Mouse (Mus musculus) forebrain, embryonic 15.5 days (tissue): ENCODE results near the gene Itpripl2. TPM values are rescaled to one million over a fixed set of nuclear protein-coding genes. Genes with fewer than 3 reads are reported as not detected.

ENCODE experiments used
- ATAC-seq: fragments of 200-750 bp; cut with Nextera tagmentation; replicated peaks from 2 replicates; pipeline ENCODE4 v1.8.0; 2017; ENCODE audit warnings: mild to moderate bottlenecking, moderate TSS enrichment, moderate library complexity
- H3K27ac ChIP-seq: fragments of 300-500 bp; sonication (generic); replicated peaks from 2 replicates; pipeline ENCODE4 v1.5.1; 2015; ENCODE audit warnings: mild to moderate bottlenecking, inconsistent platforms
- H3K27me3 ChIP-seq: fragments of 300-500 bp; sonication (generic); 2 replicates; pipeline ENCODE4 v1.6.1; 2015; ENCODE audit warnings: inconsistent platforms
- H3K36me3 ChIP-seq: fragments of 300-500 bp; sonication (generic); 2 replicates; pipeline ENCODE4 v1.6.1; 2015; ENCODE audit warnings: mild to moderate bottlenecking, inconsistent platforms
- H3K4me1 ChIP-seq: fragments of 300-500 bp; sonication (generic); 2 replicates; pipeline ENCODE4 v1.6.1; 2015; ENCODE audit warnings: inconsistent platforms
- H3K4me2 ChIP-seq: fragments of 300-500 bp; sonication (generic); replicated peaks from 2 replicates; pipeline ENCODE4 v1.6.1; 2015; ENCODE audit warnings: mild to moderate bottlenecking, inconsistent platforms
- H3K4me3 ChIP-seq: fragments of 300-500 bp; sonication (generic); 2 replicates; pipeline ENCODE4 v1.5.1; 2015; ENCODE audit warnings: mild to moderate bottlenecking, inconsistent platforms
- H3K9ac ChIP-seq: fragments of 300-500 bp; sonication (generic); replicated peaks from 2 replicates; pipeline ENCODE4 v1.6.1; 2015; ENCODE audit warnings: mild to moderate bottlenecking, inconsistent platforms
- H3K9me3 ChIP-seq: fragments of 300-500 bp; sonication (generic); 2 replicates; pipeline ENCODE4 v1.6.1; 2016; ENCODE audit warnings: inconsistent platforms
- WGBS: fragments of 180-500 bp; shearing (Covaris S2); methylation state at CpG from one replicate; pipeline ENCODE4 v1.1.7; 2015; ENCODE audit warnings: mixed read lengths; 5-methylcytosine and 5-hydroxymethylcytosine counted together
- polyA plus RNA-seq: library from polyadenylated mRNA; unstranded; fragments of >200 nt; fragmentation: Nextera tagmentation; extraction: Ambion mirVana; gene quantifications from 2 replicates; pipeline ENCODE4 v1.2.1, GENCODE M21; 2015

Gene Itpripl2
- polyA plus RNA-seq, 1 experiment from 2014 or later, result 0.81 TPM

- Histone ChIP-seq H3K27me3 (no peaks in the 10 kb centered on the region), H3K4me1 (no peaks in the 10 kb centered on the region), H3K4me3 (no peak overlapping the region), H3K36me3 (no peaks in the 10 kb centered on the region), H3K4me2 (no peak overlapping the region), H3K27ac (no peak overlapping the region), H3K9ac (no peak overlapping the region), H3K9me3 (no peaks in the 10 kb centered on the region)
- no peak for ATAC-seq
- 86% methylated on average over 10 of the region's 10 CpGs for whole genome bisulfite sequencing
Observed at GRCm38 (mm10) chr7:118481047-118481810, 10.5 kb downstream of the Itpripl2 start.

GRCm38 (mm10) chr7:118480160-118480709 lies 11.5 kb downstream of the Itpripl2 start:
- Histone ChIP-seq H3K36me3 (no peaks in the 10 kb centered on the region), H3K27me3 (no peaks in the 10 kb centered on the region), H3K4me2 (no peak overlapping the region), H3K27ac (no peak overlapping the region), H3K9ac (no peak overlapping the region), H3K4me1 (no peaks in the 10 kb centered on the region), H3K9me3 (no peaks in the 10 kb centered on the region), H3K4me3 (no peak overlapping the region)
- 90% methylated on average over 9 of the region's 9 CpGs for WGBS
- ATAC-seq, result no peak

- no peaks in the 10 kb centered on the region for H3K27me3 ChIP-seq
- H3K4me3 ChIP-seq, result no peak overlapping the region
- WGBS, result 65% methylated on average over 3 of the region's 3 CpGs
- no peaks in the 10 kb centered on the region for H3K36me3 ChIP-seq
- H3K9ac ChIP-seq, result no peak overlapping the region
- no peaks in the 10 kb centered on the region for H3K9me3 ChIP-seq
- no peak overlapping the region for H3K4me2 ChIP-seq
- no peak overlapping the region for H3K27ac ChIP-seq
- ATAC-seq, result no peak
- no peaks in the 10 kb centered on the region for H3K4me1 ChIP-seq
Observed at GRCm38 (mm10) chr7:118478835-118479312, 12.9 kb downstream of the Itpripl2 start.

DNA sequence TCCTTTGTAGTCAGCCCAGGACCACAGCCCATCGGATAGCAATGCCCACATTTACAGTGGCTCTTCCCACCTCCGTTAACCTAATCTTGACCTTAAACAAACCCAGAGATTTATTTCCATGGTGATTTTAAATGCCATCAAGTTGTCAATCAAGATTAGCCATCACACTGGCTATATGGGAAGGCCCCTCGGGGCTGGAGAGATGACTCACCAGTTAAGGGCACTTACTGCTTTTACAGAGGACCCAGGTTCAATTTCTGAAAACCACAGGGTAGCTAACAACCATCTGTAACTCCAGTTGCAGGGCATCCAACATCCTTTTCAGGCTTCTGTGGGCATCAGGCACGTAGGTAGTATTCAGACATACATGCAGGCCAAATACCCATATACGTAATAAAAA lies 15.3 kb downstream of the Itpripl2 start:
- Histone ChIP-seq H3K27me3 (no peaks in the 10 kb centered on the region), H3K4me3 (no peak overlapping the region)
- no peak for ATAC-seq

GRCm38 (mm10) chr7:118475008-118475705 lies 16.6 kb downstream of the Itpripl2 start:
- Histone ChIP-seq H3K36me3 (no peaks in the 10 kb centered on the region), H3K4me1 (no peaks in the 10 kb centered on the region), H3K4me2 (no peak overlapping the region), H3K9me3 (no peaks in the 10 kb centered on the region), H3K9ac (no peak overlapping the region), H3K27ac (no peak overlapping the region), H3K4me3 (no peak overlapping the region), H3K27me3 (no peaks in the 10 kb centered on the region)
- WGBS, result 88% methylated on average over 7 of the region's 7 CpGs
- ATAC-seq, result no peak

More for the DNA sequence above, 15.3 kb downstream of the Itpripl2 start:
- H3K4me1 ChIP-seq, result no peaks in the 10 kb centered on the region
- no peak overlapping the region for H3K9ac ChIP-seq
- no peak overlapping the region for H3K27ac ChIP-seq
- H3K9me3 ChIP-seq, result no peaks in the 10 kb centered on the region
- no peaks in the 10 kb centered on the region for H3K36me3 ChIP-seq
- WGBS, result 50% methylated on average over 5 of the region's 5 CpGs
- H3K4me2 ChIP-seq, result no peak overlapping the region

- no peaks in the 10 kb centered on the region for H3K9me3 ChIP-seq
Observed at GRCm38 (mm10) chr7:118472886-118473285, 18.9 kb downstream of the Itpripl2 start.

GRCm38 (mm10) chr7:118468060-118468459 lies 23.7 kb downstream of the Itpripl2 start:
- Histone ChIP-seq H3K4me2 (no peak overlapping the region), H3K27me3 (no peaks in the 10 kb centered on the region), H3K36me3 (no peaks in the 10 kb centered on the region), H3K27ac (no peak overlapping the region), H3K4me1 (peaks cover 4% of the 10 kb centered on the region), H3K4me3 (no peak overlapping the region), H3K9me3 (no peaks in the 10 kb centered on the region), H3K9ac (no peak overlapping the region)
- no peak for ATAC-seq
- 96% methylated on average over 3 of the region's 3 CpGs for WGBS

More at GRCm38 (mm10) chr7:118472886-118473285, 18.9 kb downstream of the Itpripl2 start:
- Histone ChIP-seq H3K36me3 (no peaks in the 10 kb centered on the region), H3K27ac (no peak overlapping the region), H3K4me2 (no peak overlapping the region), H3K27me3 (no peaks in the 10 kb centered on the region), H3K9ac (no peak overlapping the region), H3K4me3 (no peak overlapping the region), H3K4me1 (no peaks in the 10 kb centered on the region)
- no peak for ATAC-seq
- WGBS, result 93% methylated on average over 1 of the region's 1 CpGs

DNA sequence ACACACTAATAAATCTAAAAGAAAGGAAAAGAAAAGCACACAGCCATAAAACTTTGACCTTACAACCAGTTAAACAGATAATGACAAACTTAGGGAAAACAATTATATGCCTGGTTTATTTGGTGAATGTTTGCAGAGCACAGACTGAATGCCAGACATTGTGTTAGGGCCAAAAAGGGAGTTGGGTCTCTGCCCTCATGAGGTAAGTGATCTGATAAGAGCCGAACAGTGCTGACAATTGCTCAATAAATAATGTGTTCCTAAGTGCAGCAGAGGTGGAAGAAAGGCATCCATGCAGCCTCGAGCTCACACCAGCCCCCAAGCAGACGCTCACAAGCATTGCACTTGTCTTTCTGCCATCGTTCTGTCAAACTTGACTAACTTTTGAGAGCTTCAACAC lies 27.3 kb downstream of the Itpripl2 start:
- ATAC-seq, result no peak
- H3K27me3 ChIP-seq, result no peaks in the 10 kb centered on the region
- H3K9ac ChIP-seq, result no peak overlapping the region
- no peaks in the 10 kb centered on the region for H3K9me3 ChIP-seq
- H3K27ac ChIP-seq, result no peak overlapping the region
- H3K36me3 ChIP-seq, result no peaks in the 10 kb centered on the region
- 68% methylated on average over 4 of the region's 4 CpGs for WGBS
- H3K4me2 ChIP-seq, result no peak overlapping the region
- H3K4me1 ChIP-seq, result peaks cover 6% of the 10 kb centered on the region
- H3K4me3 ChIP-seq, result no peak overlapping the region

- Histone ChIP-seq H3K36me3 (no peaks in the 10 kb centered on the region), H3K27me3 (no peaks in the 10 kb centered on the region), H3K9me3 (no peaks in the 10 kb centered on the region), H3K4me2 (no peak overlapping the region), H3K27ac (no peak overlapping the region), H3K9ac (no peak overlapping the region), H3K4me1 (peaks cover 6% of the 10 kb centered on the region), H3K4me3 (no peak overlapping the region)
- 32% methylated on average over 11 of the region's 11 CpGs for WGBS
- no peak; the same call in 1 of the 2 replicates for ATAC-seq
Observed at GRCm38 (mm10) chr7:118462818-118463762, 28.7 kb downstream of the Itpripl2 start.

GRCm38 (mm10) chr7:118461400-118462136 lies 30.2 kb downstream of the Itpripl2 start:
- peaks cover 6% of the 10 kb centered on the region for H3K4me1 ChIP-seq
- 55% methylated on average over 16 of the region's 16 CpGs for WGBS
- H3K27ac ChIP-seq, result no peak overlapping the region
- H3K36me3 ChIP-seq, result no peaks in the 10 kb centered on the region
- H3K9ac ChIP-seq, result no peak overlapping the region
- H3K4me3 ChIP-seq, result no peak overlapping the region
- H3K27me3 ChIP-seq, result no peaks in the 10 kb centered on the region
- no peak overlapping the region for H3K4me2 ChIP-seq
- no peak for ATAC-seq
- H3K9me3 ChIP-seq, result no peaks in the 10 kb centered on the region

GRCm38 (mm10) chr7:118453722-118454121 lies 38.1 kb downstream of the Itpripl2 start:
- no peak overlapping the region for H3K4me3 ChIP-seq
- peaks cover under 1% of the 10 kb centered on the region; the same call in 1 of the 2 replicates for H3K4me1 ChIP-seq
- no peak overlapping the region for H3K27ac ChIP-seq
- no peak overlapping the region for H3K9ac ChIP-seq
- no peak overlapping the region for H3K4me2 ChIP-seq
- no peaks in the 10 kb centered on the region for H3K27me3 ChIP-seq
- no peaks in the 10 kb centered on the region for H3K9me3 ChIP-seq
- WGBS, result 61% methylated on average over 4 of the region's 4 CpGs
- ATAC-seq, result no peak
- no peaks in the 10 kb centered on the region for H3K36me3 ChIP-seq
